Mouse (Mus musculus) MEL (cell line): ENCODE measurements at regions not wholly inside any gene's neighbourhood (a gene's known extent, or its start where the extent isn't known, plus 50 kb on each side); places are given as distances from the start of the nearest gene placed in this dataset.

ENCODE experiments used
- DNase-seq: peaks from one replicate; pipeline ENCODE4 v3.0.0; 2011; ENCODE audit warnings: low read depth, low spot score
- H3K27ac ChIP-seq: 2 replicates; pipeline ENCODE4 v1.5.1; 2012; ENCODE audit warnings: low read depth, mild to moderate bottlenecking, control low read depth, low read length, moderate library complexity; ENCODE audit not compliant: control insufficient read depth
- H3K27me3 ChIP-seq, 2 experiments: fragments of 150-350 bp in 1 of 2; sonication (generic) in 1 of 2; 2 replicates each; pipeline ENCODE4 v1.6.1; 2012; ENCODE audit warnings: low read length in 2 of 2, mild to moderate bottlenecking in 2 of 2, improper control_type of control experiment in 1 of 2, moderate library complexity in 1 of 2; ENCODE audit not compliant: insufficient read depth in 2 of 2, control insufficient read depth in 1 of 2
- H3K36me3 ChIP-seq, 2 experiments: 2 replicates each; pipeline ENCODE4 v1.6.1; 2012 to 2014; ENCODE audit warnings: low read length in 2 of 2, improper control_type of control experiment in 1 of 2, inconsistent platforms in 1 of 2, mild to moderate bottlenecking in 1 of 2; ENCODE audit not compliant: insufficient read depth in 2 of 2, control insufficient read depth in 1 of 2
- H3K4me1 ChIP-seq, 2 experiments: fragments of 150-350 bp in 1 of 2; sonication (generic) in 1 of 2; 2 replicates each; pipeline ENCODE4 v1.6.1; 2012; ENCODE audit warnings: low read length in 2 of 2, improper control_type of control experiment in 1 of 2, mild to moderate bottlenecking in 1 of 2; ENCODE audit not compliant: insufficient read depth in 2 of 2, control insufficient read depth in 1 of 2
- H3K4me3 ChIP-seq, 2 experiments: fragments of 150-350 bp in 1 of 2; sonication (generic) in 1 of 2; 2 replicates each; pipeline ENCODE4 v1.5.1; 2012; ENCODE audit warnings: low read depth in 2 of 2, low read length in 2 of 2, mild to moderate bottlenecking in 2 of 2, moderate library complexity in 2 of 2, control low read depth in 1 of 2, improper control_type of control experiment in 1 of 2; ENCODE audit not compliant: control insufficient read depth in 1 of 2, insufficient read depth in 1 of 2
- H3K79me2 ChIP-seq: 2 replicates; pipeline ENCODE4 v1.6.1; 2012; ENCODE audit warnings: mild to moderate bottlenecking, low read length, moderate library complexity; ENCODE audit not compliant: control insufficient read depth, poor library complexity, insufficient read depth
- H3K9ac ChIP-seq: 2 replicates; pipeline ENCODE4 v1.6.1; 2012; ENCODE audit warnings: low read depth, mild to moderate bottlenecking, control low read depth, low read length, moderate library complexity; ENCODE audit not compliant: control insufficient read depth, poor library complexity, severe bottlenecking
- H3K9me3 ChIP-seq: fragments of 150-350 bp; sonication (generic); replicated peaks from 2 replicates; pipeline ENCODE4 v1.6.1; 2012; ENCODE audit warnings: mild to moderate bottlenecking, low read length, improper control_type of control experiment, moderate library complexity; ENCODE audit not compliant: insufficient read depth
- BHLHE40 ChIP-seq: IDR thresholded peaks from 2 replicates; pipeline ENCODE4 v1.6.1; 2012; ENCODE audit warnings: low read depth, mild to moderate bottlenecking, inconsistent platforms, low read length, improper control_type of control experiment, borderline replicate concordance
- CHD1 ChIP-seq: IDR thresholded peaks from 2 replicates; pipeline ENCODE4 v1.6.1; 2012; ENCODE audit warnings: low read depth, mild to moderate bottlenecking, inconsistent platforms, low read length, improper control_type of control experiment
- CHD2 ChIP-seq: IDR thresholded peaks from 2 replicates; pipeline ENCODE4 v1.6.1; 2011; ENCODE audit warnings: low read length, improper control_type of control experiment
- CTCF ChIP-seq, 3 experiments: IDR thresholded peaks in 2 of 3; conservative IDR thresholded peaks in 1 of 3; 2 replicates each; pipeline ENCODE4 v1.5.1; 2011 to 2012; ENCODE audit warnings: low read length in 3 of 3, low read depth in 2 of 3, mild to moderate bottlenecking in 2 of 3, improper control_type of control experiment in 1 of 3, inconsistent platforms in 1 of 3, mixed read lengths in 1 of 3, moderate library complexity in 1 of 3; ENCODE audit not compliant: control insufficient read depth in 1 of 3, insufficient read depth in 1 of 3, poor library complexity in 1 of 3, severe bottlenecking in 1 of 3
- GABPA ChIP-seq: IDR thresholded peaks from 2 replicates; pipeline ENCODE4 v1.6.1; 2012; ENCODE audit warnings: low read depth, mild to moderate bottlenecking, inconsistent platforms, low read length, improper control_type of control experiment, moderate library complexity
- GATA1 ChIP-seq: IDR thresholded peaks from 2 replicates; pipeline ENCODE4 v1.6.1; 2011; ENCODE audit warnings: low read depth, low read length, improper control_type of control experiment
- JUND ChIP-seq: IDR thresholded peaks from 2 replicates; pipeline ENCODE4 v1.6.1; 2011; ENCODE audit warnings: low read depth, mild to moderate bottlenecking, improper control_type of control experiment, low read length
- KAT2A ChIP-seq: conservative IDR thresholded peaks from 2 replicates; pipeline ENCODE4 v1.6.1; 2012; ENCODE audit warnings: low read depth, low read length, improper control_type of control experiment, inconsistent platforms
- MAX ChIP-seq: IDR thresholded peaks from 2 replicates; pipeline ENCODE4 v1.6.1; 2011; ENCODE audit warnings: low read length, improper control_type of control experiment
- MAZ ChIP-seq: IDR thresholded peaks from 2 replicates; pipeline ENCODE4 v1.6.1; 2012; ENCODE audit warnings: low read depth, mild to moderate bottlenecking, inconsistent platforms, low read length, improper control_type of control experiment
- MXI1 ChIP-seq: IDR thresholded peaks from 2 replicates; pipeline ENCODE4 v1.6.1; 2011; ENCODE audit warnings: mild to moderate bottlenecking, low read depth, low read length, improper control_type of control experiment
- MYB ChIP-seq: IDR thresholded peaks from 2 replicates; pipeline ENCODE4 v1.6.1; 2011; ENCODE audit warnings: mild to moderate bottlenecking, low read depth, low read length, improper control_type of control experiment
- MYC ChIP-seq: IDR thresholded peaks from 2 replicates; pipeline ENCODE4 v1.6.1; 2011; ENCODE audit warnings: low read depth, mild to moderate bottlenecking, low read length, improper control_type of control experiment, moderate library complexity
- POLR2AphosphoS2 ChIP-seq: IDR thresholded peaks from 2 replicates; pipeline ENCODE4 v1.6.1; 2011; ENCODE audit warnings: low read length, improper control_type of control experiment
- POLR2AphosphoS5 ChIP-seq: IDR thresholded peaks from 2 replicates; pipeline ENCODE4 v1.6.1; 2012; ENCODE audit warnings: low read depth, borderline replicate concordance, mild to moderate bottlenecking, inconsistent platforms, low read length, moderate library complexity, mixed read lengths
- RAD21 ChIP-seq: IDR thresholded peaks from 2 replicates; pipeline ENCODE4 v1.6.1; 2011; ENCODE audit warnings: mild to moderate bottlenecking, low read depth, low read length, improper control_type of control experiment
- SMC3 ChIP-seq: IDR thresholded peaks from 2 replicates; pipeline ENCODE4 v1.6.1; 2011; ENCODE audit warnings: low read depth, low read length, improper control_type of control experiment
- TCF12 ChIP-seq: IDR thresholded peaks from 2 replicates; pipeline ENCODE4 v1.6.1; 2014; ENCODE audit warnings: low read depth, mild to moderate bottlenecking, inconsistent platforms, low read length, improper control_type of control experiment, moderate library complexity
- USF1 ChIP-seq: IDR thresholded peaks from 2 replicates; pipeline ENCODE4 v1.6.1; 2014; ENCODE audit warnings: low read depth, mild to moderate bottlenecking, inconsistent platforms, low read length, improper control_type of control experiment, moderate library complexity
- USF2 ChIP-seq, 2 experiments: IDR thresholded peaks; 2 replicates each; pipeline ENCODE4 v1.6.1; 2011 to 2012; ENCODE audit warnings: improper control_type of control experiment in 2 of 2, low read length in 2 of 2, borderline replicate concordance in 1 of 2, inconsistent platforms in 1 of 2, low read depth in 1 of 2, mild to moderate bottlenecking in 1 of 2; ENCODE audit not compliant: insufficient read depth in 1 of 2
- ZC3H11A ChIP-seq: IDR thresholded peaks from 2 replicates; pipeline ENCODE4 v1.6.1; 2012; ENCODE audit warnings: low read depth, mild to moderate bottlenecking, inconsistent platforms, low read length, improper control_type of control experiment
- ZMIZ1 ChIP-seq: IDR thresholded peaks from 2 replicates; pipeline ENCODE4 v1.6.1; 2012; ENCODE audit warnings: low read depth, mild to moderate bottlenecking, inconsistent platforms, low read length, improper control_type of control experiment, moderate library complexity

GRCm38 (mm10) chr1:12286026-12286425 is 872.1 kb downstream of the A830018L16Rik start:
- no peaks in the 10 kb centered on the region for H3K27me3 ChIP-seq
- no peaks in the 10 kb centered on the region for H3K4me1 ChIP-seq
- no peak overlapping the region for H3K4me3 ChIP-seq
- TF ChIP-seq MYB (no peak), CTCF (IDR thresholded peaks at IDR 0.05 in 2 of 3, conservative IDR thresholded peaks at IDR 0.05 in 1 of 3; ENCODE audit: control insufficient read depth in 1 of 3, insufficient read depth in 1 of 3, low read depth in 2 of 3, low read length in 3 of 3, poor library complexity in 1 of 3, severe bottlenecking in 1 of 3) (no peak), ZMIZ1 (no peak), POLR2AphosphoS2 (no peak), GABPA (no peak), JUND (no peak), TCF12 (no peak), CHD1 (no peak), RAD21 (no peak), MXI1 (no peak), USF1 (no peak), MAZ (no peak), MYC (no peak)
- no peak overlapping the region for H3K9ac ChIP-seq
- no peak overlapping the region for H3K27ac ChIP-seq
- H3K79me2 ChIP-seq = no peaks in the 10 kb centered on the region
- no peaks in the 10 kb centered on the region for H3K9me3 ChIP-seq
- H3K36me3 ChIP-seq = no peaks in the 10 kb centered on the region
- DNase-seq = no peak

DNA sequence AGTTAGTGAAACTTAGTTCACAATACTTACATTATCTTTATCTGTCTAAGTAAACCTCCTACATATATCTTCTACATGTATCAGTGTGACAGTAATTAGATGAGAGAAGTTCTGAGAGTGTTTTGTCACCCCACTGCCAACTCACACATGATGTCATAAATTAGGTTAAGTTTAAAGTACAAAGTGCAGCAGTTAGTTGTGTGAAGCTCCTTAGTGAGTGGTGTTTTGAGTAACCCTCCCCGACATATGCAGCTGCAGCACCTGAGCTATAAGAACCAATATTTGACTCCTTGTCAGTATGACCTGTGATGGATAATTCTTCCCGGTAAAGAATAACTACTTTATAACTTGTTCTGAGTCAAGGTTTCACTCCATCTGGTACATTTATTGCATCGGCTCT is 874.6 kb downstream of the A830018L16Rik start:
- Histone ChIP-seq H3K9ac (no peak overlapping the region), H3K27me3 (no peaks in the 10 kb centered on the region), H3K27ac (no peak overlapping the region), H3K79me2 (no peaks in the 10 kb centered on the region), H3K4me3 (no peak overlapping the region), H3K36me3 (no peaks in the 10 kb centered on the region), H3K9me3 (no peaks in the 10 kb centered on the region), H3K4me1 (no peaks in the 10 kb centered on the region)
- DNase-seq = no peak
- no peak for TF ChIP-seq BHLHE40
- no peak for TF ChIP-seq USF2 (IDR thresholded peaks at IDR 0.05; ENCODE audit: borderline replicate concordance in 1 of 2, insufficient read depth in 1 of 2, low read depth in 1 of 2, low read length in 2 of 2)
- no peak for TF ChIP-seq ZC3H11A
- TF ChIP-seq JUND = no peak

- no peak overlapping the region for H3K9ac ChIP-seq
- H3K27ac ChIP-seq = no peak overlapping the region
- no peaks in the 10 kb centered on the region for H3K79me2 ChIP-seq
- no peak for TF ChIP-seq MYB
- TF ChIP-seq USF1 = no peak
- no peak for TF ChIP-seq MAZ
- no peak for TF ChIP-seq USF2 (IDR thresholded peaks at IDR 0.05; ENCODE audit: borderline replicate concordance in 1 of 2, insufficient read depth in 1 of 2, low read depth in 1 of 2, low read length in 2 of 2)
- no peak for TF ChIP-seq MAX
- TF ChIP-seq POLR2AphosphoS5 = no peak
- no peak for TF ChIP-seq SMC3
- no peak for TF ChIP-seq CHD2
- no peak for TF ChIP-seq KAT2A
- no peak for TF ChIP-seq GATA1
- no peak for DNase-seq
- H3K9me3 ChIP-seq = no peaks in the 10 kb centered on the region
- no peak overlapping the region for H3K4me3 ChIP-seq
- H3K4me1 ChIP-seq = no peaks in the 10 kb centered on the region
- no peaks in the 10 kb centered on the region for H3K36me3 ChIP-seq
- H3K27me3 ChIP-seq = no peaks in the 10 kb centered on the region
Measured at GRCm38 (mm10) chr1:12291787-12292186, 877.9 kb downstream of the A830018L16Rik start.
